Mouse (Mus musculus) granulocyte monocyte progenitor cell, adult 5-6 weeks (primary cell): ENCODE measurements around the gene Ifi213. TPM values are rescaled to one million over a fixed set of nuclear protein-coding genes. Genes with fewer than 3 reads are reported as not detected.
"Not testable (repeated sequence)": the region's sequence is repeated elsewhere in the genome, so short reads cannot be mapped to it uniquely, and the experiment has no call there.

Source experiments
- ATAC-seq: replicated peaks from 2 replicates; pipeline ENCODE4 v1.8.0; 2016; ENCODE audit warnings: mild to moderate bottlenecking, moderate TSS enrichment, inconsistent platforms; ENCODE audit not compliant: poor library complexity, severe bottlenecking
- total RNA-seq, 2 experiments: library from RNA; stranded (forward) in 1 of 2; stranded (reverse) in 1 of 2; fragments of 200-712, 200-1000 nt in 1 of 2; fragments of >200 nt in 1 of 2; fragmentation: Nextera tagmentation in 1 of 2; gene quantifications; 2 replicates each; pipeline ENCODE4 v1.2.3; 2014 to 2017

Gene Ifi213
- total RNA-seq (2014; fragmentation: Nextera tagmentation) (not detected in 2 replicates), total RNA-seq (2017) (0.47 TPM in 1 of 2 replicates, not detected in the other)

DNA sequence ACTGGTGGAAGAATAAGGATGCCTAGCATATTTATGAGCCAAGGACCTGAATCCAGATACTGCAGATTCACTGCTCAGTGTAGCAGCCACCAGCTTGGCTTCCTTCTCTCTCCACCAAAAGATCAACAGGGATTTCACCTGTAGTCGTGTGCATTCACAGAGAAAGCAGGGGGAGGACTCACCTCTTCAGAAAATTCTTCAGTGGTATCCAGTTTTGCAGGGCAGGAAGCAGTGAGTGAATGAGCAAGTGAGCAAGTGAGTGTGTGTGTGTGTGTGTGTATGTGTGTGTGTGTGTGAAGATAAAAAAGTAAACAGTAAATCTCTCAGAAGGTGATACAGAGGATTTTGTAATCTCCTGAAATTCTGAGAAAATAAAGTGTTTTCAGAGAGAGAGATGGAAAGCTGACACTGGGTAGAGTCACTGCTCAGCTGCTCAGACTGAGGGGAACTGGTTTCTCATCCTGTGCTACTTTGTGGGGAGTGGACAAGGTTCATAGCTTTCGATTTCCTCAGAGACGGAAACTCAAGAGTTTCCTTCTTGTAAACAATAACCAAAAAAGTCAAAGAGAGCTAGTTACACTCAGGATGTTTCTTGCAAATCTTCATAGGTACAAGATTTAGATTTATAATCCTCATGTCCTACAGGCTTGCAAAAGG lies at the start of gene Ifi213:
Gene Ifi213, minus strand, starts transcription at position 437 of the 657 bp plus-strand sequence.
- ATAC-seq, result 0 out of 2 replicates have a peak, but pooled peaks have one; percentile 42

DNA sequence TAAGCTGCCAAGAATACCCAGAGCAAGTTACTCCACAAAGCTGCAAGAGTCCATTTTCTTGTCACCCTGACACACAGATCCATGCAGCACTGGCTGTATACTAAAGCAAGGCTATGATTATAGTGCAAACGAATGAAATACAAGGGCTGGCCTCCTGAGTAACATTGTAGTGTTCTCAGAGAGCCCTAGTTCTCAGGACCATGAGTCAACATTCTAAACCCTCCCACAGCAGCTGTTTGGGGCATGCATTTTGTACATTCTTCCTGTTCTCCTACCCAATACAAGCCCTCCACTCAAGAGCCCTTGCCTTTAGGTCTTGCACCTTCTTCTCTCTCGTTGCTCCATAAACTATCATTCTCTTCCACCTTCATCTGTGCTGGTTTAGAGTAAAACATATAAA lies 46.3 kb upstream of the Ifi213 start:
- no peak; the same call in 1 of the 2 replicates for ATAC-seq

DNA sequence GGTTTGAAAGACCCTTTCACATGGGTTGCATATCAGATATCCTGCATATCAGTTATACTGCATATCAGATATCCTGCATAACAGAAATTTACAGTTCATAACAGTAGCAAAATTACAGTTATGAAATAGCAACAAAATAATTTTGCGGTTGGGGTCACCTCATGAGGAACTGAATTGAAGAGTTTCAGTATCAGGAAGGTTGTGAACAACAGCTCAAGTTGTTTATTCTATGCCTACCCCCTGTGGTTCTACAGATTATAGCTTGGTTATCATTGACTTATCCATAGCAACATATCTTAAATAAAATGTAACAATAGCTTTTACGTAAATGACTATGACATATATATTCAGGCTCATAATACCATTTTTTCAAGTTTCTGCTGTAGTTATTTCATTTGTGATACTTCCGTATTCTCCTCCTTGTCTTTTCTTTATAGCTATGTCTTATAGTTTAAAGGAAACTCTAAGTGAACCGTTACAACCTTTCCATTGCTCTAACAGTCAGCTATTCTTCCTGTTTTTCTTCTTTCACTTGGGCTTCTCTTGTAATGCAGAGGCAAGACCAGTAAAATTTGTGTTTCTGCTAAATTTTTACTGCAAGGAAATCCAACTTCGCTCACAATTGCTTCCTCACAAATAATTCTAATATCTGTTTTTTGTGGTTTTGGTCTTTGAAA lies 35.0 kb upstream of the Ifi213 start:
- peak; percentile 83 for ATAC-seq

DNA sequence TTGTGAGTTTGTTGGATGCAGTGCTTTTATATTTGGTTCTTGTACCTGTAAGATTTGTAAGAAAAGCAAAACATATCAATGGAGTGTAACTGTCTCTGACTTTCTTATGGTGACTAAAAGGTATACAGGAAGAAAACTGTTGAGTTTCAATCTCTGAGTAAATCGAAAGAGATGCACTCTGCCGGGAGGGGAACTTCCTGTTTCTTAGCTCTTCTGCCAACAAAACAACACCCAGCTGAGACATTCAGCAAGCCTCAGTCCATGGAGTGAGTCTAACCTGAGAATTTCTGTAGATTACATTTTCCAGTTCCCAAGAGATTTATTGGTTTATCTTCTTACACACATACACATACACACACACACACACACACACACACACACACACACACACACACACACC lies 31.5 kb upstream of the Ifi213 start, which contains the start of gene Ifi209:
Gene Ifi209, plus strand, starts transcription at position 296 of the 400 bp plus-strand sequence.
- ATAC-seq, result peak; percentile 77

DNA sequence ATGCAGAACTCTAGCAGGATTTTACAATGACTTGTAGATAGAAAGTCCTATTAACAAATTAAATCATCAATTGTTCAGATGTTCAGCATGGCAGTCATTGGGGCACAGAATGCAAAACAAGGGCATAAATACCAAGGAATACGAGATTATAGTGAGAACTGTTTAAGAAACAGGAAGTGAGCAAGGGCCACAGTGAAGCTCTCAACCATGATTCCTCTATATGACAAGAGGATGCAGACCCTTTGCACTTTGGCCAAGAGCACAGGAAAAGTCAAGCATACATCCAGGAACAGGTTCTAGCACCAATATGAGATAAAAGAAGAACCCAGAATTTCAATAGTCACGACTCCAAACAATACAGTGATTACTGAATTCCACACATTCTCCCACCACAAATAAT lies 27.6 kb upstream of the Ifi213 start:
- peak; percentile 63 for ATAC-seq

DNA sequence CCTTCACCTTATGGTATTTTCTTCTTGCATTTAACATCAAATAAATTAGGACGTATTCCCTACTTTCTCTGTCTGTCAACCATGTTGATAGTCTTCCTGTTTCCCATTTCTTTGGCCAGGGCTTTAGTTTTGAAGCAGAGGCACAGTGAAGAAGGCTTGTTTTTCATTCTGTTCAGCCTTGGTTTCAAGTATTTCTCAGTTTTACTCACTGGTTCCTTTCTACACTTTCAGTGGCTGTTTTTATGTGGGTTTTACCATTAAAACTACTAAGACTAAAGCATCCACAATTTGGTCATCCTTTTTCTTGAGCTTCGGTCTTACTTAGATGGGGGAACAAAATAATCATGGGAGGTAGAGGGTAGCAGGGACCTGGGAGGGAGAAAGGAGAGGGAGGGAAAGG lies 25.0 kb upstream of the Ifi213 start:
- no peak for ATAC-seq

DNA sequence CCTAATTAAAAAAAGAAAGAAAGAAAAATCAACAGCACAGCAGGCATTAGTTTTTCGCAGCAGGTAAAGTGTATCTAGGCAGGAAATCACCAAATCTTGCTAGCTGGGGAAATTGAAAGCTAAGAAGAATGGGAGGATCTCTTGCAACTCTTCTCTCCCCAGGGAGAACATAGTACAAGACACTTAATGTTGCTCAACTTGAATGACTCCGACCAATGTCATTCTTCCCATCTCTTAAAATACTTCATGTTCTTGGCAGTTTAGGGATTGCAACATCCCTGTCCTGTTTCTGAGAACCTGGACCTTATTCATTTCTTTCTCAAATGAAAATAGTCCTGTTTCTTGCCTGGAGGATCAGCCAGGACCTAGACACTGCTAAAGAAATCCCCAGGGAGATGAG lies 23.1 kb upstream of the Ifi213 start:
- ATAC-seq, result peak; percentile 99

DNA sequence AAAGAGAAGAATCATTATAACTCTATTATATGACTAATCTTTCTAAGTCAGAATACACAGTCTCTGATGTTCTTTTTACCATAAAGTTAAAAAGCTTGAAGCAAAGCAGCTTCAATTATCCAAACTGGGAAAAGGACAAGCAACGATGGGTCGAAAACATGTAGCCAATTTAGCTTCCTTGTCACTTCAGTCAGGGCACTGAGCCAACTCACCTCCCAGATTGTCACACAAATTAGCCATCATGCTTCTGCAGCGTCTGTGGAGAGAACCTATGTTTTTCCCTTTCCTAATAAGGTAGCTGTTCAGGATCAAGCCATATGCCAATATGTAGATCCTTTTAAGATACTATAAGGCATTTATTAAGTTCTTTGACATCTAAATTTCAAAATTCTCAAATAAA lies 11.2 kb upstream of the Ifi213 start:
- not testable (repeated sequence) for ATAC-seq

DNA sequence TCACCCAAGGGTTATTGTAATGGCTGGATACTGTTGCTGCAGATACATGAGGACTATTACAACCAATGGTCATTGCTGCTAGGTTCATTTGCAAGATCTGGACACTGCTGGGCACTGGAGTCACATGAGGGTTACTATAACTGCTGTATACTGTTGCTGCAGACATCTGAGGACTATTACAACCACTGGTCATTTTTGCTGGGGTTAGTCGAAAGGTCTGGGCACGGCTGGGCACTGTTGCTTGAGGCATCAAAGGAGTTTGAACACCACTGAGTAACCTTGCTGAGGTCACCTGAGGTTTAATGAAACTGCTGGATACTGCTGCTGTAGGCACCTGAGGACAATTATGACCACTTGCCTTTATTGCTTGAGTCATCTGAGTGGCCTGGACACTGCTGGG lies 9.4 kb downstream of the Ifi213 start:
- not testable (repeated sequence) for ATAC-seq

DNA sequence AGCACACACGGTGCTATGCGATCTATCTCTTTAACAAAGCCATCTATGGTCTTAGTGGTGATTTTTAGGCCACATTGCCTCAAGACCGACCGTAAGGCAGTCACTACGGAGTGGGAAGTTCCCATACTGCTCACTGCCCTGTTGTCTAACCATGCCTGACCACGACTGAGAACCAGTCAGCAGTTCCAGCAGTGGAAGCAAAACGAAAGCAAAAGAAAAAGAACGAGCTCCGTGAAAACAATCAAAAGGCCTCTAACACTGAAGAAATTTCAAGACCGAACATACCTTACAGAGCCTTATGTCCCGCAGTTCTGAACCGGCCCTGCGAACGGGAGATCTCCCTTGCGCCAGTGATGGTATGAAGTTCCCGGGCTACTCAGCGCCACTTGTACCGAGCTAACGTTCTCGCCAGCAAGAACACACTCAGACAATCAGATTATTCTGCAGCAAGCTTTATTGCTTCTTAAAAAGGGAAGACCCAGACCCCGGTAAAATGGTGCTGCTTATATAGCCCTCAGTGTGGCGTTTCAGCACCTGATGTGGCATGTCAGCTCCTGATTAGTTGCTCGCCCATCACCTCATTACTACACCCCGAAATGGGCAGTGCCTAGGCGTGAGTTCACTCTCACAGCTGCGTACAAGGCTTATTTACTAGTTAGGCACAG lies 19.0 kb downstream of the Ifi213 start:
- no peak for ATAC-seq

DNA sequence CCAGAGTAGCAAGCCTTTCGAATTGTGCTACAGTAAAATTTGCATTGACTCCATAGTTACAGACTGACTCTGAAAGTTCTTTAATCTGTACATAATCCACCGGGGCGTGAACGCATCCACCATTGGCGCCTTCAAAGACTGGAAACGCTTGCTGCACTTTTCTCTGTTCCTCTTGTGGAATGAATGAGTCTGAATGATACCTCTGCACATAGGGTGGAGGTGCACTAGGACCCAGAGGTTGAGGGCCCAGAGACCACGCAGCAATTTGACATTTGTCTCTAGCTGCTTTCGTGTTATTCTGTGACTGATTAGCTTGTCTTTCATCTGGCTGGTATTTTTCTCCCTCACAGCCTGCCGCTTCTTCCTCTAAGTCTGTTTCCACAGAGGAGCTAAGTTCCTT lies 20.0 kb downstream of the Ifi213 start:
- ATAC-seq, result no peak

DNA sequence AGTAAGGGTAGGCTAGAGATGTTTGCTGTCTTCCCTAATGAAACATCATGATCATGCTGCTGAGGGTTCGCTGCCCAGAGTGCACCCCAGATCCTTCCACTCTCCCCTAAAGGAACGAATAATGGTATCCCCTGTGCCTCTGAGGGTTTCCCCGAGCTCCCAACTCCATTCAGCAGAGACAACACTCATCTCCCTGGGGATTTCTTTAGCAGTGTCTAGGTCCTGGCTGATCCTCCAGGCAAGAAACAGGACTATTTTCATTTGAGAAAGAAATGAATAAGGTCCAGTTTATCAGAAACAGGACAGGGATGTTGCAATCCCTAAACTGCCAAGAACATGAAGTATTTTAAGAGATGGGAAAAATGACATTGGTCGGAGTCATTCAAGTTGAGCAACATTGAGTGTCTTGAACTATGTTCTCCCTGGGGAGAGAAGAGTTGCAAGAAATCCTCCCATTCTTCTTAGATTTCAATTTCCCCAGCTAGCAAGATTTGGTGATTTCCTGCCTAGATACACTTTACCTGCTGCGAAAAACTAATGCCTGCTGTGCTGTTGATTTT lies 48.5 kb downstream of the Ifi213 start:
- ATAC-seq, result peak; percentile 22; the same call in 1 of the 2 replicates

DNA sequence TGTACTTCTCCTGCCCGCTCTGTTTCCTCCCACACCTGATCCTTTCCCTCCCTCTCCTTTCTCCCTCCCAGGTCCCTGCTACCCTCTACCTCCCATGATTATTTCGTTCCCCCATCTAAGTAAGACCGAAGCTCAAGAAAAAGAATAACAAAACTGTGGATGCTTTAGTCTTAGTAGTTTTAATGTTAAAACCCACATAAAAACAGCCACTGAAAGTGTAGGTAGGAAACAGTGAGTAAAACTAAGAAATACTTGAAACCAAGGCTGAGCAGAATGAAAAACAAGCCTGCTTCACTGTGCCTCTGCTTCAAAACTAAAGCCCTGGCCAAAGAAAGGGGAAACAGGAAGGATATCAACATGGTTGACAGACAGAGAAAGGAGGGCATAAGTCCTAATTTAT lies 50.3 kb downstream of the Ifi213 start:
- not testable (repeated sequence) for ATAC-seq

DNA sequence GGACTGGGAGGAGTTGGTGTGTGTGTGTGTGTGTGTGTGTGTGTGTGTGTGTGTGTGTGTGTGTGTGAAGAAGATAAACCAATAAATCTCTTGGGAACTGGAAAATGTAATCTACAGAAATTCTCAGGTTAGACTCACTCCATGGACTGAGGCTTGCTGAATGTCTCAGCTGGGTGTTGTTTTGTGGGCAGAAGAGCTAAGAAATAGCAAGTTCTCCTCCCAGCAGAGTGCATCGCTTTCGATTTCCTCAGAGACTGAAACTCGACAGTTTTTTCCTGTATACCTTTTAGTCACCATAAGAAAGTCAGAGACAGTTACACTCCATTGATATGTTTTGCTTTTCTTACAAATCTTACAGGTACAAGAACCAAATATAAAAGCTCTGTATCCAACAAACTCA lies 63.3 kb downstream of the Ifi213 start, which contains the start of gene Ifi214:
Gene Ifi214, minus strand, starts transcription at position 167 of the 400 bp plus-strand sequence.
- ATAC-seq, result peak; percentile 42

DNA sequence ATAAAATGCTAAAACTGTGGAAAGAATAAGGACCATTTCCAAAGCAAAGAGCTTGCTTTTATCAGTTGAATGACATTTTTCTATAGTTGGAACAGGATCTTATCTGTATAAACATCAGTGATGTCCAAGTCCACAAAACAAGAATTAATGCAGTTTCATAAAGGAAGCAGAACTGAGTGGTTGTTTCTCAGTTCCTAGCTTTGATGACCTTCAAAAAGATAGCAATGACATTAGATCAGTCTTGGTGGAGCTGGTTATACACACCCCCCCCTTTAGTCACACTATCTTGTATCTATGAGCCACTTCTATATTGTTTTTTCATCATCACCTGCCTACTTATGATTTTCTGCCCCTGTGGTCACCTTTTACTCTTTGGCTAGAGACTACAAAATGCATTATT lies 77.6 kb downstream of the Ifi213 start:
- peak; percentile 53 for ATAC-seq

Other genes with a start within 250 kb of the Ifi213 start
- gene Aim2, start 248.4 kb downstream of the Ifi213 start, total RNA-seq (2014; fragmentation: Nextera tagmentation), result 59.1 and 67.7 TPM in 2 replicates
- gene Aim2, start 248.4 kb downstream of the Ifi213 start, total RNA-seq (2017), result 80.6 and 90.7 TPM in 2 replicates
- gene Cadm3, start 231.6 kb downstream of the Ifi213 start, total RNA-seq (2014; fragmentation: Nextera tagmentation), result not detected in 2 replicates
- gene Cadm3, start 231.6 kb downstream of the Ifi213 start, total RNA-seq (2017), result 0.26 TPM in 1 of 2 replicates, not detected in the other
- not detected in 2 replicates for gene Ifi206, start 108.2 kb downstream of the Ifi213 start, total RNA-seq (2014; fragmentation: Nextera tagmentation)
- gene Ifi206, start 108.2 kb downstream of the Ifi213 start, total RNA-seq (2017), result 0.05 and 0.13 TPM in 2 replicates
- 0.32 and 0.58 TPM in 2 replicates for gene Ifi214, start 63.3 kb downstream of the Ifi213 start, total RNA-seq (2014; fragmentation: Nextera tagmentation)
- gene Ifi214, start 63.3 kb downstream of the Ifi213 start, total RNA-seq (2017), result 0.05 and 0.22 TPM in 2 replicates
- 77.0 and 77.3 TPM in 2 replicates for gene Ifi209, start 31.6 kb upstream of the Ifi213 start, total RNA-seq (2014; fragmentation: Nextera tagmentation)
- 143 and 146 TPM in 2 replicates for gene Ifi209, start 31.6 kb upstream of the Ifi213 start, total RNA-seq (2017)
- not detected in 2 replicates for gene Ifi208, start 74.4 kb upstream of the Ifi213 start, total RNA-seq (2014; fragmentation: Nextera tagmentation)
- gene Ifi208, start 74.4 kb upstream of the Ifi213 start, total RNA-seq (2017), result not detected in 2 replicates
- not detected in 2 replicates for gene Ifi207, start 142.5 kb upstream of the Ifi213 start, total RNA-seq (2014; fragmentation: Nextera tagmentation)
- gene Ifi207, start 142.5 kb upstream of the Ifi213 start, total RNA-seq (2017), result 0.41 and 1.1 TPM in 2 replicates
- 2.1 and 5.1 TPM in 2 replicates for gene Ifi204, start 167.7 kb upstream of the Ifi213 start, total RNA-seq (2014; fragmentation: Nextera tagmentation)
- gene Ifi204, start 167.7 kb upstream of the Ifi213 start, total RNA-seq (2017), result 7.9 and 10.9 TPM in 2 replicates